Mouse (Mus musculus): ENCODE results near the gene Gramd1c. TPM values are rescaled to one million over a fixed set of nuclear protein-coding genes. Genes with fewer than 3 reads are reported as not detected.

Gene Gramd1c
- polyA plus RNA-seq (2012; rRNA removed), result 2.2 and 2.6 TPM in 2 replicates

GRCm38 (mm10) chr16:44063025-44063894 is at the start of gene Gramd1c:
Gramd1c (minus strand) TSS chr16:44063345.

GRCm38 (mm10) chr16:43979328-43980109 is 83.6 kb downstream of the Gramd1c start, which contains the start of gene Zdhhc23:
Zdhhc23 (minus strand) TSS chr16:43979791.

Other genes with a start within 250 kb of the Gramd1c start
- gene Ccdc191, start 173.5 kb downstream of the Gramd1c start, polyA plus RNA-seq (2012; rRNA removed), result 6.1 and 7.0 TPM in 2 replicates
- 46.2 and 48.5 TPM in 2 replicates for gene Qtrt2, start 136.5 kb downstream of the Gramd1c start, polyA plus RNA-seq (2012; rRNA removed)
- gene Zdhhc23, start 83.6 kb downstream of the Gramd1c start, polyA plus RNA-seq (2012; rRNA removed), result 2.4 and 3.1 TPM in 2 replicates
- gene Atp6v1a, start 76.4 kb upstream of the Gramd1c start, polyA plus RNA-seq (2012; rRNA removed), result 66.9 and 71.0 TPM in 2 replicates
- 26.0 and 26.5 TPM in 2 replicates for gene Naa50, start 76.5 kb upstream of the Gramd1c start, polyA plus RNA-seq (2012; rRNA removed)
- gene Usf3, start 109.9 kb upstream of the Gramd1c start, polyA plus RNA-seq (2012; rRNA removed), result 9.0 and 10.0 TPM in 2 replicates